Mouse (Mus musculus) kidney, embryonic 14.5 days (tissue): Measurements from ENCODE around the gene Mgam. TPM values are rescaled to one million over a fixed set of nuclear protein-coding genes. Genes with fewer than 3 reads are reported as not detected.

Experiments
- ATAC-seq: fragments of 200-750 bp; cut with Nextera tagmentation; 2 replicates; pipeline ENCODE4 v1.8.0; 2017; ENCODE audit warnings: moderate number of reproducible peaks, mild to moderate bottlenecking, moderate TSS enrichment, moderate library complexity; ENCODE audit not compliant: low FRiP score, low TSS enrichment
- H3K27ac ChIP-seq: fragments of 300-500 bp; sonication (generic); 2 replicates; pipeline ENCODE4 v1.5.1; 2014; ENCODE audit warnings: low read depth, mild to moderate bottlenecking, low read length, moderate library complexity, mixed read lengths
- H3K27me3 ChIP-seq: fragments of 300-500 bp; sonication (generic); 2 replicates; pipeline ENCODE4 v1.6.1; 2014; ENCODE audit warnings: mild to moderate bottlenecking, low read length; ENCODE audit not compliant: control insufficient read depth, insufficient read depth
- H3K36me3 ChIP-seq: fragments of 300-500 bp; sonication (generic); 2 replicates; pipeline ENCODE4 v1.6.1; 2014; ENCODE audit warnings: low read length, mixed read lengths; ENCODE audit not compliant: control insufficient read depth, insufficient read depth
- H3K4me1 ChIP-seq: fragments of 300-500 bp; sonication (generic); 2 replicates; pipeline ENCODE4 v1.6.1; 2014; ENCODE audit warnings: low read length, mixed read lengths; ENCODE audit not compliant: control insufficient read depth, insufficient read depth
- H3K4me2 ChIP-seq: fragments of 300-500 bp; sonication (generic); replicated peaks from 2 replicates; pipeline ENCODE4 v1.6.1; 2014; ENCODE audit warnings: low read depth, mild to moderate bottlenecking, low read length
- H3K4me3 ChIP-seq: fragments of 300-500 bp; sonication (generic); 2 replicates; pipeline ENCODE4 v1.5.1; 2014; ENCODE audit warnings: mild to moderate bottlenecking, low read length
- H3K9ac ChIP-seq: fragments of 300-500 bp; sonication (generic); 2 replicates; pipeline ENCODE4 v1.6.1; 2014; ENCODE audit warnings: low read depth, mild to moderate bottlenecking, low read length, moderate library complexity
- H3K9me3 ChIP-seq: fragments of 300-500 bp; sonication (generic); 2 replicates; pipeline ENCODE4 v1.6.1; 2016; ENCODE audit warnings: low read length; ENCODE audit not compliant: control insufficient read depth
- WGBS: fragments of 180-500 bp; shearing (Covaris S2); extraction: QIAGEN DNeasy Blood & Tissue Kit; methylation state at CpG from one replicate; pipeline ENCODE4 v1.1.7; 2014; 5-methylcytosine and 5-hydroxymethylcytosine counted together
- polyA plus RNA-seq: library from polyadenylated mRNA; unstranded; fragments of >200 nt; fragmentation: Nextera tagmentation; extraction: Ambion mirVana; gene quantifications from 2 replicates; pipeline ENCODE4 v1.2.1, GENCODE M21; 2014

The Mgam gene
- polyA plus RNA-seq, 1 experiment from 2014 or later, result 1.4 TPM

- no peaks in the 10 kb centered on the region for H3K27me3 ChIP-seq
- H3K4me2 ChIP-seq, result no peak overlapping the region
- WGBS, result 18% methylated on average over 2 of the region's 2 CpGs
- H3K4me3 ChIP-seq, result no peak overlapping the region
- no peaks in the 10 kb centered on the region for H3K36me3 ChIP-seq
- H3K9me3 ChIP-seq, result no peaks in the 10 kb centered on the region
- H3K4me1 ChIP-seq, result no peaks in the 10 kb centered on the region
- peak; percentile 76; the same call in 1 of the 2 replicates for ATAC-seq
- no peak overlapping the region for H3K27ac ChIP-seq
- H3K9ac ChIP-seq, result no peak overlapping the region
Measured at GRCm38 (mm10) chr6:40617965-40618364, 10.7 kb upstream of the Mgam start.

GRCm38 (mm10) chr6:40626111-40626510 lies 2.5 kb upstream of the Mgam start:
- no peaks in the 10 kb centered on the region for H3K4me1 ChIP-seq
- no peak for ATAC-seq
- no peaks in the 10 kb centered on the region for H3K36me3 ChIP-seq
- 40% methylated on average over 1 of the region's 1 CpGs for WGBS
- no peak overlapping the region for H3K4me3 ChIP-seq
- H3K27ac ChIP-seq, result no peak overlapping the region
- no peaks in the 10 kb centered on the region for H3K9me3 ChIP-seq
- H3K9ac ChIP-seq, result no peak overlapping the region
- no peaks in the 10 kb centered on the region for H3K27me3 ChIP-seq
- H3K4me2 ChIP-seq, result no peak overlapping the region

GRCm38 (mm10) chr6:40634640-40635071 lies 6.0 kb downstream of the Mgam start:
- H3K4me3 ChIP-seq, result no peak overlapping the region
- H3K36me3 ChIP-seq, result no peaks in the 10 kb centered on the region
- H3K27me3 ChIP-seq, result no peaks in the 10 kb centered on the region
- no peak overlapping the region for H3K27ac ChIP-seq
- no peak overlapping the region for H3K9ac ChIP-seq
- H3K4me1 ChIP-seq, result no peaks in the 10 kb centered on the region
- H3K9me3 ChIP-seq, result no peaks in the 10 kb centered on the region
- H3K4me2 ChIP-seq, result no peak overlapping the region
- 74% methylated on average over 1 of the region's 1 CpGs for WGBS
- ATAC-seq, result peak; percentile 49; the same call in 1 of the 2 replicates

- H3K9ac ChIP-seq, result no peak overlapping the region
- no peak overlapping the region for H3K27ac ChIP-seq
- H3K4me3 ChIP-seq, result no peak overlapping the region
- ATAC-seq, result no peak
- no peak overlapping the region for H3K4me2 ChIP-seq
- 84% methylated on average over 6 of the region's 6 CpGs for WGBS
- no peaks in the 10 kb centered on the region for H3K4me1 ChIP-seq
- H3K9me3 ChIP-seq, result no peaks in the 10 kb centered on the region
- H3K36me3 ChIP-seq, result no peaks in the 10 kb centered on the region
- no peaks in the 10 kb centered on the region for H3K27me3 ChIP-seq
Measured at GRCm38 (mm10) chr6:40635559-40635958, 6.9 kb downstream of the Mgam start.

- no peaks in the 10 kb centered on the region for H3K36me3 ChIP-seq
- no peak overlapping the region for H3K4me3 ChIP-seq
- WGBS, result 93% methylated on average over 5 of the region's 5 CpGs
- no peak for ATAC-seq
- H3K27me3 ChIP-seq, result no peaks in the 10 kb centered on the region
- H3K9ac ChIP-seq, result no peak overlapping the region
- no peaks in the 10 kb centered on the region for H3K9me3 ChIP-seq
- H3K4me1 ChIP-seq, result no peaks in the 10 kb centered on the region
- H3K4me2 ChIP-seq, result no peak overlapping the region
- no peak overlapping the region for H3K27ac ChIP-seq
Measured at GRCm38 (mm10) chr6:40637755-40638154, 9.1 kb downstream of the Mgam start.

- Histone ChIP-seq H3K4me3 (no peak overlapping the region), H3K27ac (no peak overlapping the region), H3K4me2 (no peak overlapping the region), H3K4me1 (no peaks in the 10 kb centered on the region), H3K9me3 (no peaks in the 10 kb centered on the region), H3K36me3 (no peaks in the 10 kb centered on the region), H3K27me3 (no peaks in the 10 kb centered on the region), H3K9ac (no peak overlapping the region)
- no peak for ATAC-seq
- WGBS, result 90% methylated on average over 8 of the region's 8 CpGs
Measured at GRCm38 (mm10) chr6:40640710-40641538, 12.3 kb downstream of the Mgam start.

GRCm38 (mm10) chr6:40645701-40646100 lies 17.1 kb downstream of the Mgam start:
- Histone ChIP-seq H3K27ac (no peak overlapping the region), H3K4me1 (no peaks in the 10 kb centered on the region), H3K4me2 (no peak overlapping the region), H3K27me3 (no peaks in the 10 kb centered on the region), H3K9me3 (no peaks in the 10 kb centered on the region), H3K4me3 (no peak overlapping the region), H3K36me3 (no peaks in the 10 kb centered on the region), H3K9ac (no peak overlapping the region)
- no peak for ATAC-seq
- 70% methylated on average over 8 of the region's 8 CpGs for WGBS

- H3K4me1 ChIP-seq, result no peaks in the 10 kb centered on the region
- H3K4me3 ChIP-seq, result no peak overlapping the region
- H3K9ac ChIP-seq, result no peak overlapping the region
- no peaks in the 10 kb centered on the region for H3K27me3 ChIP-seq
- no peak for ATAC-seq
- no peaks in the 10 kb centered on the region for H3K9me3 ChIP-seq
- no peaks in the 10 kb centered on the region for H3K36me3 ChIP-seq
- H3K27ac ChIP-seq, result no peak overlapping the region
- WGBS, result 87% methylated on average over 1 of the region's 1 CpGs
- H3K4me2 ChIP-seq, result no peak overlapping the region
Measured at GRCm38 (mm10) chr6:40650953-40651352, 22.3 kb downstream of the Mgam start.

GRCm38 (mm10) chr6:40660930-40661329 lies 32.3 kb downstream of the Mgam start:
- WGBS, result 57% methylated on average over 2 of the region's 2 CpGs
- no peak overlapping the region for H3K4me2 ChIP-seq
- H3K9ac ChIP-seq, result no peak overlapping the region
- no peak overlapping the region for H3K4me3 ChIP-seq
- H3K36me3 ChIP-seq, result no peaks in the 10 kb centered on the region
- H3K9me3 ChIP-seq, result no peaks in the 10 kb centered on the region
- no peaks in the 10 kb centered on the region for H3K4me1 ChIP-seq
- H3K27me3 ChIP-seq, result no peaks in the 10 kb centered on the region
- no peak overlapping the region for H3K27ac ChIP-seq
- ATAC-seq, result no peak
